Mouse (Mus musculus): ENCODE measurements around the gene Mlst8. TPM values are rescaled to one million over a fixed set of nuclear protein-coding genes. Genes with fewer than 3 reads are reported as not detected.
"Not testable (repeated sequence)": the region's sequence is repeated elsewhere in the genome, so short reads cannot be mapped to it uniquely, and the experiment has no call there.

Mlst8 gene
- total RNA-seq, 2 experiments from 2014 or later: 35.1 to 35.8 TPM

- DNase-seq (ENCODE audit: low spot score in 2 of 2): peak; percentile 55 to 65
Measured at GRCm38 (mm10) chr17:24470701-24471527, 8.0 kb downstream of the Mlst8 start.

GRCm38 (mm10) chr17:24469910-24470602 is 8.8 kb downstream of the Mlst8 start, which contains the start of the genes E4f1 and Pgp:
TSS of gene E4f1 (minus strand) at chr17:24470313.
TSS of gene Pgp (plus strand) at chr17:24470392.
- intact Hi-C loops (cut with DNase I): no loop called here
- peak; percentile 99 for DNase-seq (ENCODE audit: low spot score in 2 of 2)

More at GRCm38 (mm10) chr17:24470701-24471527, 8.0 kb downstream of the Mlst8 start:
- intact Hi-C loops (cut with DNase I): no loop called here

- no peak for DNase-seq (ENCODE audit: low spot score in 2 of 2)
- intact Hi-C loops (cut with DNase I): no loop called here
Measured at GRCm38 (mm10) chr17:24469336-24469909, 9.5 kb downstream of the Mlst8 start.

DNA sequence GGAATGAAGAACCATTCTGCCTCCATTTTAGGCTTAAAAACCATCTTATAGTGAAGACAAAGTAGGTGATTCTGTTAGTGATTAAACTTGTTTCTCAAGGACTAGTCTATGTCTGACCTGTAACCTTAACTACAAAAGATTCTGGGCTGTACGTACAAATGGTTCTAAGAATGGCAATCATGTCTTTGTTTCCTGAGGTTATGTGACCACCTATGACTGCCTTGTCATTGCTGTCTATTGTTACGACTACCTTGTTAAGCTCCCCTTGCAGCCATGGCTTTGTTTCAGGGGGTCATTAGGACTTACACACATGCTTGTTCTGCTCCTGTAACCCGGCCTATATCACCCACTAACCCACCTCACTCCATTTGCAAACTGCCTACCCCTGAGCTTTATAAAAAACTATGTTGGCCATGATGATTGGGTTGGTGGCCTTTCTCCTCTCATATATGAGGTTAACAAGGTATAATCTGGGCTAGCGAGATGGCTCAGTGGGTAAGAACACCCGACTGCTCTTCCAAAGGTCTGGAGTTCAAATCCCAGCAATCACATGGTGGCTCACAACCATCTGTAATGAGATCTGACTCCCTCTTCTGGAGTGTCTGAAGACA is 10.1 kb downstream of the Mlst8 start:
- no peak for DNase-seq (ENCODE audit: low spot score in 2 of 2)
- intact Hi-C loops (cut with DNase I): no loop called here

DNA sequence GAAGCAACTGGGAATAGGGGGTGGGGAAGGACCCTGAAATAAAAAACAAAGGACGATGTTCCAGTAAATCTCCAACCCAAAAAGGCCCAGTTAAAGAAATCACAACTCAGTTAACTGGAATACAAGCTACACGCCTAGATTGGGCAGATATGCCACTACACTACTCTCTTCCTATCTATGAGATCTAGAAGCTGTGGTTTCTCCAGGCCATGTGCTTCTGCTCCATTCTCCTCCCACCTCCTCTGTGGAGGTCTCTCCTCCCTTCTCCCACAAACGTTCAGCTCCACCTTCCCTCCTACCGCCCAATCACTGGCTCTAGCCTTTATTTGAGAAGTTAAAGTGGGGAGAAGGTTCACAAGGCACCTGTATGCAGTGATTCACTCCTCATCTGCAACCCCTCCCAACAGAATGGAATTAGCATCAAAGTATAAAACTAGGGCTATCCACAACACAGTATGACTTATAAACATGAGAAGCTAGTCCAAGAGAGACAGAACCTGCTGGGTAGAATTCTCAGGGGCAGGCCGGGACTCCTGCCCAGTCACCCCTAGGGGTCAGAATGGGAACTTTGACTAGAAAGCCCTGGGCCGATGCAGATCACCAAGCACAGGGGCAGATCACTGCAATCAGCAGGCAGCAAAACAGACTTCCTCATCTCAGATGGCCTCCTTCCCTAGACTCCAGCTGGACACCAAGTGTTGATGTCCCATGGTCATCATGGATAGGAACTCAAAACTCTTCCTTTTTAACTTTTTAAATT is 15.3 kb downstream of the Mlst8 start:
- intact Hi-C loops (cut with DNase I): no loop called here
- no peak for DNase-seq (ENCODE audit: low spot score in 2 of 2)

- intact Hi-C loops (cut with DNase I): no loop called here
- no peak for DNase-seq (ENCODE audit: low spot score in 2 of 2)
Measured at GRCm38 (mm10) chr17:24462932-24463331, 15.9 kb downstream of the Mlst8 start.

DNA sequence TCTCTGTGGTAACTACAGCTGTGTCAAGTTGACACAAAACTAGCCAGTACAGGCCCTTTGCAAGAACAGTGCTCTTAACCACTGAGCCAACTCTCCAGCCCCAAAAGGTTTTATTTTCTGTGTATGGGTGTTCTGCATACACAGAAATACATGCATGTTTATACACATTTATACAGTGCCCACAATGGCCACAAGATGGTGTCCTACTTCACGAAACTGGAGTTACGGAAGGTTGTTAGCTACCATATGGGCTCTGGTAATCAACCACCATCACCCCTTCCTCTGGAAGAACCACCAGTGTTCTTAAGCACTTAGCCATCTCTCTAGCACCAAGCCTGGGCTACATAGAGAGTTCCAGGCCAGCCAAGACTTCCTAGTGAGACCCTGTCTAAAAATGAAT is 17.3 kb downstream of the Mlst8 start:
- no peak for DNase-seq (ENCODE audit: low spot score in 2 of 2)
- intact Hi-C loops (cut with DNase I): no loop called here

- intact Hi-C loops (cut with DNase I): not testable (repeated sequence)
Measured at GRCm38 (mm10) chr17:24455523-24456206, 23.2 kb downstream of the Mlst8 start.

DNA sequence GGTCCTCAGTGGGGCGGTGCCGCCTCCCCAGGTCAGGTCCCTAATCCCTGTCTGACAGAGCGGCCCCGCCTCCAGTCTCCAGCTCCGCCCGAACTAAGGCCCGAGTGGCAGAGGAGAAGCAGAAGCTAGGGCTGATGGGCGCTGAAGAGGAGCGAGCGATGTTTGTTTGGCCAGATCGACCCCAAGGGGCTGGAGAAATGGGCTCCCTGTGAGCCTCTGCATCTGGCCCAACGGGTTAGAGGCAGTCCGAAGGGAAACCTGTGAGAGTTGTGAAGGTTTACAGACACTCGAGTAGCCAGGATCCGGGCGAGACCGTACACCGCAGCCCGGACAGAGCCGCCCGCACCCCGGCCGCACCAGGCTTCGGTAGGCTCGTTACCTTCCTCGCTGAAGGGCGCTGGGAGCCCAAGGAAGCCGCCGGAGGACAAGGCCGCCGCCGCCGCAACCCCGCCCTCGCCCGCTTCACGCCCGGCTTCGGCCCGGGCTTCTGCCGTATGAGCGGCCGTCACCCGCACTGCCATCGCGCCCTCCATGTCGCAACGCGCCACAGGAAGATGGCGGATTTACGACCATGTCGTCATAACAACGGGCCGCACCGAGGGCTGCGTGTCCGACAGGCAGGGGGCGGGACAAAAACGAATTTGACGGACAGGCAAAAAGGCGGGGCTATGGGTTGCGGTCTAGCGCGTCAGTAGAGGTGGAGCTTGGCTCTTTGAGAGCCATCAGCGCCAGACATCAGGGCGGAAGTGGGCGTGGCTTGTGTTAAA is 23.9 kb downstream of the Mlst8 start:
- intact Hi-C loops (cut with DNase I): no loop called here
- DNase-seq (ENCODE audit: low spot score in 2 of 2): peak; percentile 97 to 99

More at GRCm38 (mm10) chr17:24455523-24456206, 23.2 kb downstream of the Mlst8 start:
- DNase-seq (ENCODE audit: low spot score in 2 of 2): not testable (repeated sequence)

DNA sequence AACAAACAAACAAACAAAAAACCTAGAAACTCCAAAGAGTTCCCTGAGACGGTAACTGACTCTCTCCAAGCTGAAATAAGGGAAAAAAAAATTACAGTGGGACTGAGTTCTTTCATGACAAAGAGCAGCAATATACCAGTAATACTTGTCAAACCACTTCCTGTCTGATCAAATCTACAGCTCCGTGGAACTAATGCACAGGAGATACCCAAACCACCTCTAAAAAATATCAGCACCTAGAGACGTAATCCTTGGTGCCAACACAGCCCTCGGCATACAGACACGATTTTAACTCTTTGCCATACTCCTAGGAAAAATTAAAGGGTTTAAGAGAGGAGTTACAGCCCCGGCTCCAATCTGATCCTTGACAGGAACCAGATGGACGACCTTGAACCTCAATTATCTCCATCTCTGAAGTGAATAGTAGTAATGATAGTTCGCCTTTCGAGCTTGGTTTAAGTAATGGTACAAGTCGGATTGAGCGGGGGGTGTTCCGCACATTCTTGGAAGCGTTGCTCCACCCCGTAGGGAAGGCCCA is 24.6 kb downstream of the Mlst8 start:
- intact Hi-C loops (cut with DNase I): no loop called here
- DNase-seq (ENCODE audit: low spot score in 2 of 2): no peak

- DNase-seq (ENCODE audit: low spot score in 2 of 2): no peak
- intact Hi-C loops (cut with DNase I): no loop called here
Measured at GRCm38 (mm10) chr17:24453372-24453771, 25.5 kb downstream of the Mlst8 start.

DNA sequence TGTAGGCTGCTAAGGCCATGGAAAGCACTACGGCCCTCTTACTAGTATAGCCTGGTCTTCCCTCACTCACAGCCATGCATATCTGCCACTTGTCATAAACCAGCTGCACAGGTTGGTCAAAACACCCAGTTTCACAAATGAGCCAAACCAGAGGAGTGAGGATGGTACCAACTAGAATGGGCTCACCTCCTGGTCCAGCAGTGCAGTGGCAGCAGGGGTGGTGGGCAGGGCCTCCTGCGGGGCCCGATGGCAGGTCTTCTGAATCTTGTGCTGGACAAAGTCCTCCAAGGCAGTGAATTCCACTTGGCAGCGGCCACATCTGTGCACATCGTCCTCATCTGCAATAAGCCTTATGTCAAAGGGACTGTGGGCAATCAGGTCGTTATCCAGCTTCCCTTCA is 27.7 kb downstream of the Mlst8 start:
- intact Hi-C loops (cut with DNase I): no loop called here
- no peak for DNase-seq (ENCODE audit: low spot score in 2 of 2)

- DNase-seq (ENCODE audit: low spot score in 2 of 2): no peak
- intact Hi-C loops (cut with DNase I): no loop called here
Measured at GRCm38 (mm10) chr17:24449507-24449906, 29.4 kb downstream of the Mlst8 start.

GRCm38 (mm10) chr17:24446590-24446989 is 32.3 kb downstream of the Mlst8 start:
- no peak for DNase-seq (ENCODE audit: low spot score in 2 of 2)
- intact Hi-C loops (cut with DNase I): no loop called here

GRCm38 (mm10) chr17:24443409-24443808 is 35.5 kb downstream of the Mlst8 start:
- DNase-seq (ENCODE audit: low spot score in 2 of 2): peak in 1 of 2 experiments; percentile 50
- intact Hi-C loops (cut with DNase I): no loop called here

DNA sequence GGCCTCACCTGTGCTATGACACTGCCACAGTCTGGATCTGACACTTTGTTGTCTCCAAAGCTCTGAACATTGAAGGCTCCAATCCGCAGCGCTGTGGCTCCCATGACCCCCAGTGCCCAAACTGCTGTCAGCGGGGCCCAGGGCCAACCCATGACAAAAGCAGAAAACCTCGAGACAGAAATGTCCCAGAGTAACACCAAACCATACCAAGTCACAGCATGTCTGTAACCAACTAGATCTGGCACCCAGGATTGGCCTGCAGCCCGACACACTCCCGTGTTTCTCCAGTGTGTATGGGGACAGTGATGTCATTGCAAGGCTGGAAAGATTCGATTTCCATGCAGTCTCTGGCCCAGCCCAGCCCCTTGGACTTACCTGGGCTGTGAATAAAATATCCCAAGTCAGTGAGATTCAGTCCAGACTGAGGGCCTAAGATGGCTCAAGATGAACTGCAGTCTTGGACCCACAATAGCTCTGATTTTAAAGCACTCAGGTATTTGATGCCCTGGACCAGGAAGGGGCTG is 36.2 kb downstream of the Mlst8 start, which contains the start of gene Dnase1l2:
Dnase1l2 (minus strand) TSS at position 474 of the 524 bp plus-strand sequence.
- intact Hi-C loops (cut with DNase I): no loop called here
- no peak for DNase-seq (ENCODE audit: low spot score in 2 of 2)

DNA sequence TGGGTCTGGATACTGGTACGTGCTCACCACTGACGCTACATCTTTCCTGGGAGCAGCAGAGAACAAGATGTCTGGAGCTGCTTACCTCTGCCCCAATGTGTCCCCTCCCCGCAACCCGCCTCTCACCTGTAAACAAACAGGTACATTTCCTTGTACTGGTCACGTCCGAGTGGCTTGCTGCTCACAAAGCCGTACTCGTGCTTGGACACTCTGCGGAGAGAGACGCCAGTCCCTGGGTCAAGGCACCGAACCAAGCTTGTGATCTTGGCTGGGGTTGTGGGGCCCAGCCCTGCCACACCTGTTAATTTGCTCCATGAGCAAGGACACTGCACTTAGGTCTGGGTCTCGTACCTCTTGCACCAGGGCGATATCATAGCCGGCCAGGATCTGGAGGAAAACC is 36.8 kb downstream of the Mlst8 start:
- no peak for DNase-seq (ENCODE audit: low spot score in 2 of 2)
- intact Hi-C loops (cut with DNase I): no loop called here
